Mouse (Mus musculus): Measurements from ENCODE around the gene Amtn. TPM values are rescaled to one million over a fixed set of nuclear protein-coding genes. Genes with fewer than 3 reads are reported as not detected.
"Not testable (repeated sequence)": the region's sequence is repeated elsewhere in the genome, so short reads cannot be mapped to it uniquely, and the experiment has no call there.

Gene Amtn
- total and polyA plus RNA-seq, 3 experiments, result 0.34 TPM; not detected in 2

GRCm38 (mm10) chr5:88401464-88401863 lies 25.6 kb downstream of the Amtn start:
- H3K36me3 ChIP-seq (replicated peaks in 1 of 2; ENCODE audit: control insufficient read depth in 1 of 2, insufficient read depth in 1 of 2, low read length in 1 of 2), result no peaks in the 10 kb centered on the region
- H3K27ac ChIP-seq (ENCODE audit: insufficient read depth, low read depth), result no peak overlapping the region
- TF ChIP-seq IRF4 (IDR thresholded peaks at IDR 0.05; ENCODE audit: low read depth, low read length), result no peak
- TF ChIP-seq KAT2A (IDR thresholded peaks at IDR 0.05; ENCODE audit: insufficient replicate concordance, low read length), result no peak
- TF ChIP-seq RAD21 (IDR thresholded peaks at IDR 0.05; ENCODE audit: low read depth, low read length), result no peak
- TF ChIP-seq BHLHE40 (IDR thresholded peaks at IDR 0.05; ENCODE audit: low read depth, low read length), result no peak
- no peak for TF ChIP-seq POLR2AphosphoS2 (IDR thresholded peaks at IDR 0.05; ENCODE audit: low read depth, low read length)
- TF ChIP-seq TBP (conservative IDR thresholded peaks at IDR 0.05; ENCODE audit: low read depth, low read length), result no peak
- TF ChIP-seq EP300 (IDR thresholded peaks at IDR 0.05; ENCODE audit: low read length), result no peak
- TF ChIP-seq USF2 (conservative IDR thresholded peaks at IDR 0.05; ENCODE audit: low read depth, low read length), result no peak
- no peak for TF ChIP-seq JUND (conservative IDR thresholded peaks at IDR 0.05; ENCODE audit: low read depth, low read length)
- no peak for TF ChIP-seq ZKSCAN1 (IDR thresholded peaks at IDR 0.05; ENCODE audit: borderline replicate concordance, low read depth, low read length)
- TF ChIP-seq UBTF (IDR thresholded peaks at IDR 0.05; ENCODE audit: low read depth, low read length), result no peak
- no peak for TF ChIP-seq TCF12 (IDR thresholded peaks at IDR 0.05; ENCODE audit: low read depth, low read length)
- H3K79me2 ChIP-seq (replicated peaks; ENCODE audit: control insufficient read depth, extremely low read depth, insufficient read depth, poor library complexity, severe bottlenecking), result no peaks in the 10 kb centered on the region
- H3K27me3 ChIP-seq (replicated peaks), result no peaks in the 10 kb centered on the region
- no peak overlapping the region for H3K4me2 ChIP-seq (ENCODE audit: insufficient read depth, low read depth, poor library complexity, severe bottlenecking)
- no peaks in the 10 kb centered on the region for H3K9me3 ChIP-seq (replicated peaks; ENCODE audit: low read length)
- DNase-seq (ENCODE audit: extremely low read depth), result no peak
- in situ Hi-C loops (cut with MboI; ENCODE audit: low pct_ligation_motif_present, low pct_unique_long_range_greater_than_20kb, low sequenced_read_pairs) (no loop called here), dilution Hi-C loops (cut with MboI; ENCODE audit: extremely low pct_ligation_motif_present, extremely low pct_unique_long_range_greater_than_20kb, low sequenced_read_pairs) (no loop called here)
- no peak overlapping the region for H3K9ac ChIP-seq (ENCODE audit: insufficient read depth, low read depth)
- H3K4me1 ChIP-seq (ENCODE audit: control insufficient read depth in 1 of 2, insufficient read depth in 2 of 2), result peaks cover 10 to 21% of the 10 kb centered on the region in 2 experiments
- H3K4me3 ChIP-seq (replicated peaks in 1 of 3; ENCODE audit: low read depth in 2 of 3, low read length in 2 of 3, poor library complexity in 1 of 3), result no peak overlapping the region

- H3K9me3 ChIP-seq (replicated peaks; ENCODE audit: low read length), result no peaks in the 10 kb centered on the region
- no peaks in the 10 kb centered on the region for H3K4me1 ChIP-seq (ENCODE audit: control insufficient read depth in 1 of 2, insufficient read depth in 2 of 2)
- H3K9ac ChIP-seq (ENCODE audit: insufficient read depth, low read depth), result no peak overlapping the region
- H3K27ac ChIP-seq (ENCODE audit: insufficient read depth, low read depth), result no peak overlapping the region
- H3K4me3 ChIP-seq (replicated peaks in 1 of 3; ENCODE audit: low read depth in 2 of 3, low read length in 2 of 3, poor library complexity in 1 of 3), result no peak overlapping the region
- dilution Hi-C loops (cut with MboI; ENCODE audit: extremely low pct_ligation_motif_present, extremely low pct_unique_long_range_greater_than_20kb, low sequenced_read_pairs) (no loop called here), in situ Hi-C loops (cut with MboI; ENCODE audit: low pct_ligation_motif_present, low pct_unique_long_range_greater_than_20kb, low sequenced_read_pairs) (no loop called here)
- no peaks in the 10 kb centered on the region for H3K36me3 ChIP-seq (replicated peaks in 1 of 2; ENCODE audit: control insufficient read depth in 1 of 2, insufficient read depth in 1 of 2, low read length in 1 of 2)
- H3K4me2 ChIP-seq (ENCODE audit: insufficient read depth, low read depth, poor library complexity, severe bottlenecking), result no peak overlapping the region
- H3K79me2 ChIP-seq (replicated peaks; ENCODE audit: control insufficient read depth, extremely low read depth, insufficient read depth, poor library complexity, severe bottlenecking), result no peaks in the 10 kb centered on the region
- no peak for DNase-seq (ENCODE audit: extremely low read depth)
- TF ChIP-seq BHLHE40 (IDR thresholded peaks at IDR 0.05; ENCODE audit: low read depth, low read length) (no peak), SMC3 (IDR thresholded peaks at IDR 0.05; ENCODE audit: low read depth, low read length) (no peak), TBP (conservative IDR thresholded peaks at IDR 0.05; ENCODE audit: low read depth, low read length) (no peak)
- H3K27me3 ChIP-seq (replicated peaks), result no peaks in the 10 kb centered on the region
Observed at GRCm38 (mm10) chr5:88420319-88421065, 44.6 kb downstream of the Amtn start.

GRCm38 (mm10) chr5:88424892-88425291 lies 49.0 kb downstream of the Amtn start:
- H3K27ac ChIP-seq (ENCODE audit: insufficient read depth, low read depth); DNase-seq (ENCODE audit: extremely low read depth); H3K36me3 ChIP-seq (replicated peaks in 1 of 2; ENCODE audit: control insufficient read depth in 1 of 2, insufficient read depth in 1 of 2, low read length in 1 of 2); H3K4me2 ChIP-seq (ENCODE audit: insufficient read depth, low read depth, poor library complexity, severe bottlenecking); H3K4me3 ChIP-seq (replicated peaks in 1 of 3; ENCODE audit: low read depth in 2 of 3, low read length in 2 of 3, poor library complexity in 1 of 3); H3K9ac ChIP-seq (ENCODE audit: insufficient read depth, low read depth); H3K27me3 ChIP-seq (replicated peaks); H3K79me2 ChIP-seq (replicated peaks; ENCODE audit: control insufficient read depth, extremely low read depth, insufficient read depth, poor library complexity, severe bottlenecking); dilution Hi-C loops (cut with MboI; ENCODE audit: extremely low pct_ligation_motif_present, extremely low pct_unique_long_range_greater_than_20kb, low sequenced_read_pairs); H3K4me1 ChIP-seq (ENCODE audit: control insufficient read depth in 1 of 2, insufficient read depth in 2 of 2); H3K9me3 ChIP-seq (replicated peaks; ENCODE audit: low read length); in situ Hi-C loops (cut with MboI; ENCODE audit: low pct_ligation_motif_present, low pct_unique_long_range_greater_than_20kb, low sequenced_read_pairs): not testable (repeated sequence)

Measured in CH12.LX (cell line).